Mouse (Mus musculus) bone marrow macrophage, adult 2 months (primary cell): ENCODE measurements around the gene Gsap.

ENCODE experiments used
- CTCF ChIP-seq: IDR thresholded peaks from 2 replicates; pipeline ENCODE4 v1.5.1; 2012; ENCODE audit warnings: low read depth, mild to moderate bottlenecking, low read length, moderate library complexity
- POLR2A ChIP-seq: IDR thresholded peaks from 2 replicates; pipeline ENCODE4 v1.6.1; 2012; ENCODE audit warnings: mild to moderate bottlenecking, low read depth, low read length, borderline replicate concordance

DNA sequence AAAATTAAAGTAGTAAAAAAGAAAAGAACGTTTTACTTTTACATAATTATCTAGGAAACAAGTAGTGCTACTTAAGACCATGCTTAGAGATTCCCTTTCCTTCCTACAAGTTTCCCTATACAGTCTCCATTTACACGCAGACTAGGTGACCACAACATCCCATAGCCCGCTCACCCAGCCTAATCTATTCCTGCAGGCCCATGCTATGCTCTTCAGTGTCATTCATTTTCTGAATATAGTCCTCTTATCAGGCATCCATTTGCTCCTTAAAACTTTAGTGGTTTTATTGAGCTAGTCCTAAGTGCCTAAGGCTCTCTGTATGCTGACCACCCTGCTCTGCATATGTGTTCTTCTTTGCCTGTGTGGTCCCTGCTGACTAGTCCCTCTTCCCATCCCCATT is 26.5 kb upstream of the Gsap start:
- TF ChIP-seq CTCF (no peak), POLR2A (no peak)
